Mouse (Mus musculus) ovary, postnatal 10 days (tissue): ENCODE measurements at regions not wholly inside any gene's neighbourhood (a gene's known extent, or its start where the extent isn't known, plus 50 kb on each side); places are given as distances from the start of the nearest gene placed in this dataset.

ENCODE experiments used
- DNase-seq: peaks from one replicate; pipeline ENCODE4 v3.0.0; 2022; ENCODE audit warnings: low spot score

GRCm38 (mm10) chr11:64579826-64580225, 143.4 kb upstream of the F930015N05Rik start:
- DNase-seq: peak; percentile 14

- DNase-seq: no peak
These were observed 149.6 kb upstream of the F930015N05Rik start for GRCm38 (mm10) chr11:64586056-64586455.

GRCm38 (mm10) chr11:64587034-64587710, 150.7 kb upstream of the F930015N05Rik start:
- DNase-seq: no peak

GRCm38 (mm10) chr11:64587751-64588600, 151.5 kb upstream of the F930015N05Rik start:
- DNase-seq: no peak

- no peak for DNase-seq
These were observed 152.1 kb upstream of the F930015N05Rik start for GRCm38 (mm10) chr11:64588601-64588989.

- DNase-seq: no peak
These were observed 152.6 kb upstream of the F930015N05Rik start for GRCm38 (mm10) chr11:64589026-64589425.

- DNase-seq: no peak
These were observed 153.6 kb upstream of the F930015N05Rik start for GRCm38 (mm10) chr11:64590091-64590490.

- no peak for DNase-seq
These were observed 155.8 kb upstream of the F930015N05Rik start for GRCm38 (mm10) chr11:64592253-64592652.

- DNase-seq: no peak
These were observed 160.9 kb upstream of the F930015N05Rik start for GRCm38 (mm10) chr11:64597305-64597704.

GRCm38 (mm10) chr11:64599178-64599577, 162.7 kb upstream of the F930015N05Rik start:
- DNase-seq: peak; percentile 17

GRCm38 (mm10) chr11:64600201-64601102, 164.0 kb upstream of the F930015N05Rik start:
- no peak for DNase-seq

GRCm38 (mm10) chr11:64609043-64609442, 172.6 kb upstream of the F930015N05Rik start:
- DNase-seq: no peak

GRCm38 (mm10) chr11:64610724-64611123, 174.3 kb upstream of the F930015N05Rik start:
- DNase-seq: no peak

- DNase-seq: no peak
These were observed 178.7 kb upstream of the F930015N05Rik start for GRCm38 (mm10) chr11:64615140-64615539.

- no peak for DNase-seq
These were observed 182.4 kb upstream of the F930015N05Rik start for GRCm38 (mm10) chr11:64618631-64619385.

GRCm38 (mm10) chr11:64627180-64627579, 190.7 kb upstream of the F930015N05Rik start:
- no peak for DNase-seq

- no peak for DNase-seq
These were observed 204.5 kb upstream of the F930015N05Rik start for GRCm38 (mm10) chr11:64640947-64641346.

GRCm38 (mm10) chr11:64643171-64643570, 206.7 kb upstream of the F930015N05Rik start:
- no peak for DNase-seq

GRCm38 (mm10) chr11:64647938-64648337, 211.5 kb upstream of the F930015N05Rik start:
- DNase-seq: no peak

GRCm38 (mm10) chr11:64650571-64651282, 214.3 kb upstream of the F930015N05Rik start:
- no peak for DNase-seq

- DNase-seq: no peak
These were observed 216.4 kb upstream of the F930015N05Rik start for GRCm38 (mm10) chr11:64652811-64653210.
